Mouse (Mus musculus) kidney, postnatal 0 days (tissue): ENCODE data around the gene Thsd7b. TPM values are rescaled to one million over a fixed set of nuclear protein-coding genes. Genes with fewer than 3 reads are reported as not detected.

ENCODE experiments used
- ATAC-seq: fragments of 200-750 bp; cut with Nextera tagmentation; replicated peaks from 2 replicates; pipeline ENCODE4 v1.8.0; 2017; ENCODE audit warnings: low read depth, moderate number of reproducible peaks, moderate TSS enrichment, moderate library complexity; ENCODE audit not compliant: low FRiP score
- DNase-seq: peaks from one replicate; pipeline ENCODE4 v3.0.0-alpha.2; 2016; ENCODE audit warnings: low spot score
- H3K27ac ChIP-seq: fragments of 300-500 bp; sonication (generic); 2 replicates; pipeline ENCODE4 v1.5.1; 2014; ENCODE audit warnings: mild to moderate bottlenecking
- H3K27me3 ChIP-seq: fragments of 300-500 bp; sonication (generic); 2 replicates; pipeline ENCODE4 v1.6.1; 2014; ENCODE audit warnings: low read length, mixed read lengths; ENCODE audit not compliant: insufficient read depth
- H3K36me3 ChIP-seq: fragments of 300-500 bp; sonication (generic); 2 replicates; pipeline ENCODE4 v1.6.1; 2014; ENCODE audit warnings: low read length, mixed read lengths; ENCODE audit not compliant: insufficient read depth
- H3K4me1 ChIP-seq: fragments of 300-500 bp; sonication (generic); replicated peaks from 2 replicates; pipeline ENCODE4 v1.6.1; 2014; ENCODE audit warnings: antibody characterized with exemption, low read length, mixed read lengths; ENCODE audit not compliant: insufficient read depth
- H3K4me2 ChIP-seq: fragments of 300-500 bp; sonication (generic); 2 replicates; pipeline ENCODE4 v1.6.1; 2014; ENCODE audit warnings: mild to moderate bottlenecking, low read length, moderate library complexity, mixed read lengths
- H3K4me3 ChIP-seq: fragments of 300-500 bp; sonication (generic); replicated peaks from 2 replicates; pipeline ENCODE4 v1.5.1; 2014; ENCODE audit warnings: low read depth, low read length
- H3K9ac ChIP-seq: fragments of 300-500 bp; sonication (generic); 2 replicates; pipeline ENCODE4 v1.6.1; 2014; ENCODE audit warnings: low read depth, low read length
- H3K9me3 ChIP-seq: fragments of 300-500 bp; sonication (generic); replicated peaks from 2 replicates; pipeline ENCODE4 v1.6.1; 2016; ENCODE audit warnings: low read length, inconsistent platforms, mixed read lengths
- CTCF ChIP-seq: IDR thresholded peaks from 2 replicates; pipeline ENCODE4 v1.5.1; 2016; ENCODE audit warnings: antibody characterized with exemption, low read depth, mild to moderate bottlenecking, moderate library complexity
- WGBS: fragments of 180-500 bp; shearing (Covaris S2); extraction: QIAGEN DNeasy Blood & Tissue Kit; methylation state at CpG from one replicate; pipeline ENCODE4 v1.1.7; 2014; 5-methylcytosine and 5-hydroxymethylcytosine counted together
- polyA plus RNA-seq: library from polyadenylated mRNA; unstranded; fragments of >200 nt; fragmentation: Nextera tagmentation; extraction: Ambion mirVana; gene quantifications from 2 replicates; pipeline ENCODE4 v1.2.1, GENCODE M21; 2015

Thsd7b gene
- polyA plus RNA-seq, 1 experiment from 2014 or later = 0.36 TPM

DNA sequence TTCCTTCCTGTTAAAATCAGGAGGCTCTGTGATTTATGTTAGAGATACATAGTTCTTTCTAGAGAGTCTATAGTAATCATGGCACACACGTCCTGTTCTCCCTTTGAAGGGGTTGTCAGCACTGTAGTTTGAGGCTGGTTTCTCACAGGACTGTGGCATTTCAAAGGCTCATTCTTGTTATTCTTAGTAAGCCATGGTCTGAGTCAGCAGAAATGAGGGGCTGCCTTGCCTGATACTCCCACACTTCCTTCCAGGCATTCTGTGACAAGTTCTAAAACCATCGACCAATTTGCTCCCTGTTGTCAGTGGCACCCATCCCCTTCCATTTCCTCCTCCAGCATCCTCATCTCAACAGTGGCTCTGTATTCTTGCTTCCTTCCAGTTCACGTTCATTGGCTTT is 384.9 kb downstream of the Thsd7b start:
- Histone ChIP-seq H3K36me3 (no peaks in the 10 kb centered on the region), H3K9me3 (no peaks in the 10 kb centered on the region), H3K27me3 (no peaks in the 10 kb centered on the region), H3K9ac (no peak overlapping the region), H3K4me3 (no peak overlapping the region), H3K4me1 (no peaks in the 10 kb centered on the region), H3K27ac (no peak overlapping the region), H3K4me2 (no peak overlapping the region)
- peak; percentile 1 for DNase-seq
- no peak for ATAC-seq
- WGBS = 24% methylated on average over 3 of the region's 3 CpGs
- TF ChIP-seq CTCF = no peak

DNA sequence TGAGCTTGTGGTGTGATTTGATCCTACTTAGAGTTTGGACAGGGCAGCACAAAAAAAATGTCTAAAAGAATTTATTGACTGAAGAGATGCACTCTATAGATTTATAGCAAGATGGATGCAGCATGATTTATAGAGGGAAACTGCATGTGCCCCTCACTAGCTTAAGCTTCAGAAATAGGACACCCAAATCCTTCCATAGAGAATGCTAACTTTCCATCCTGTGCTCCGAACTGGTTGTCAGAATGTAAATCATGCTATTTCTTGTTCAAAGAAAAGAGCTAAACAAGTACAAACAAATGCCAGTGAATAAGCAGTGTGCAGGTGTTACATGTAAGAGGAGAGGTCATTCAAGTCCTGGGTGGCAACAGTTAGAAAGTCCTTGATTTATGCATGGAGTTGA is 402.8 kb downstream of the Thsd7b start:
- no peak overlapping the region for H3K27ac ChIP-seq
- WGBS = 29% methylated on average over 1 of the region's 1 CpGs
- no peak for ATAC-seq

DNA sequence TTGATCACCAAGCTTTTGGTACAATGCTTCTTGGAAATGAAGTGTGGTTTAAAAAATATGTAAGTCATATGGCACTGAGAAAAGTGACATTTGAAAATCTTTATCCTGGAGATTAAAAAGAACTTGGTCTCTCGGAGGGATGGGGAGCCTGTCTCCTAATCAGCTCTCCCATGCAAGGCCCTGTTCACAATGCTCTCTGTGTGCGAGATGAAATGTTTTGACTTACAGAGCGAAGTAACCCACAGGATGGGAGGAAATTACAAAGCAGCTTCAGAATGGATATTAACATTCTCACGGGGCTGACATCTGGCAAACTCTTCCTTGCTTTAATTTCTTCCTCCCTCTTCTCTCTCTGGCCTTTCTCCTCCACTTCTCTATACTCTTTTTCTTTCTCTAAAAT is 405.7 kb downstream of the Thsd7b start:
- WGBS = 72% methylated on average over 4 of the region's 4 CpGs
- ATAC-seq = no peak

More for the DNA sequence above, 402.8 kb downstream of the Thsd7b start:
- Histone ChIP-seq H3K9ac (no peak overlapping the region), H3K4me3 (no peak overlapping the region), H3K36me3 (no peaks in the 10 kb centered on the region), H3K4me2 (no peak overlapping the region), H3K27me3 (no peaks in the 10 kb centered on the region), H3K4me1 (no peaks in the 10 kb centered on the region), H3K9me3 (no peaks in the 10 kb centered on the region)
- no peak for TF ChIP-seq CTCF
- peak; percentile 39 for DNase-seq

DNA sequence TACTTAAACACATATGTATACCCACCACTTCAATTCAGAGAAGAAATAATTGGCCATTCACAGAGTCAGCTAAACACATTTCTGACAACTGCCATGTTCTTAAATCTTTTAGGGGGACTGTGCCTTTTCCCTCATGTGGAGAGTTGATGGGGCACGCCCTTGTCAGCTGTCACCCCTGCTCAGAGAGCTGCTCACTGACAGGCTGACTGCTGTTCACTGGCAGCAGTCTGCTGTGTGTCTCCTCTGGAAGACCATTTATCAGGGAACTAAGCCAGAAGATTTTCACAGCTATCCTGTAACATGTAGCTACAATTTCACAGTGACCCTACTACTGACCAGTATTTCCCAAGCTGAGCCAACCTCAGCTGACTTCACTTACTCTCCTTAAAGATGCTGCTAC is 432.6 kb downstream of the Thsd7b start:
- Histone ChIP-seq H3K9me3 (no peaks in the 10 kb centered on the region), H3K4me2 (no peak overlapping the region), H3K27me3 (no peaks in the 10 kb centered on the region), H3K36me3 (no peaks in the 10 kb centered on the region), H3K27ac (no peak overlapping the region), H3K4me3 (no peak overlapping the region), H3K4me1 (no peaks in the 10 kb centered on the region), H3K9ac (no peak overlapping the region)
- 59% methylated on average over 1 of the region's 1 CpGs for WGBS
- ATAC-seq (no peak), DNase-seq (no peak)
- no peak for TF ChIP-seq CTCF

More for the DNA sequence above, 405.7 kb downstream of the Thsd7b start:
- DNase-seq = no peak
- Histone ChIP-seq H3K27me3 (no peaks in the 10 kb centered on the region), H3K27ac (no peak overlapping the region), H3K9ac (no peak overlapping the region), H3K36me3 (no peaks in the 10 kb centered on the region), H3K4me3 (no peak overlapping the region), H3K4me1 (no peaks in the 10 kb centered on the region), H3K9me3 (no peaks in the 10 kb centered on the region), H3K4me2 (no peak overlapping the region)
- TF ChIP-seq CTCF = no peak

DNA sequence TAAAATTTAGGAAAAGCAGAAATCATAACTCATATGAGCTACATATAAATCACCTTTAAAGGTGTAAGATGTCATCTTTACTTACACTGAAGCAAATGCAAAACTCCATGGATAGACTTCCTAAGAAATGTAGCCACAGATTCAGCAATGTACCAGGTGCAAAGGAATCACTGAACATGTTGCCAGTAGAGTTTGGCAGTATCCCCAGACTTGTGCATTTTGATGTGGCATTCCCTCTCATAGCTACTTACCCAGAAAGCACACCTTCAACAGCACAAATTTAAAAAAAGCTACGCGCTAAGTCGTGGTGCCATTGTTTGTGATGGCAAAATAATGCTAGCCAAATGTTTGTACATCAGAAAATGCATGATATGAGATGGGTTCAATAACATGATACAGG is 439.6 kb downstream of the Thsd7b start:
- H3K27me3 ChIP-seq = no peaks in the 10 kb centered on the region
- no peak overlapping the region for H3K9ac ChIP-seq
- WGBS = 96% methylated on average over 3 of the region's 3 CpGs
- H3K27ac ChIP-seq = no peak overlapping the region
- H3K9me3 ChIP-seq = no peaks in the 10 kb centered on the region
- H3K4me1 ChIP-seq = no peaks in the 10 kb centered on the region
- no peaks in the 10 kb centered on the region for H3K36me3 ChIP-seq
- TF ChIP-seq CTCF = no peak
- DNase-seq = no peak
- ATAC-seq = no peak
- no peak overlapping the region for H3K4me2 ChIP-seq
- H3K4me3 ChIP-seq = no peak overlapping the region

DNA sequence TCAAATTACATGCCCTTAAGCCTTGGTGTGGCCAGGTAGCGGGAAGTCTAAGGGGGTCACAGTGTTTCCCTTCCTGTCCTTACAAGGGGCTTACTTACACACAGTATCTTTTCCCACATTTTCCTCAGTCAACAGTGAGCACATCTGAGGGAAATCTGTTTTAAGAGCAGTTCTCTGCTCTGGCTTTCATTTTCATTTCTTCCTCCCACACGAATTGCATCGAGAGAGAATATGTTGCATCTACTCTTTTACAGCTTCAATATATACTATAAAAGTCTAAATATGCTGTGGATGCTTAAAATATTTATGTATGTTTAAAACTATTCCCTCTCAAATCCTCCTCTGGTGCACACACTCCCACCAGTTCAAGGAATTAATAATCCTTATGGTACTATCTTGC is 440.5 kb downstream of the Thsd7b start:
- TF ChIP-seq CTCF = no peak
- no peaks in the 10 kb centered on the region for H3K4me1 ChIP-seq
- no peak for ATAC-seq
- DNase-seq = no peak
- H3K4me3 ChIP-seq = no peak overlapping the region
- WGBS = 28% methylated on average over 3 of the region's 3 CpGs
- no peaks in the 10 kb centered on the region for H3K27me3 ChIP-seq
- no peaks in the 10 kb centered on the region for H3K9me3 ChIP-seq
- H3K4me2 ChIP-seq = no peak overlapping the region
- H3K9ac ChIP-seq = no peak overlapping the region
- no peaks in the 10 kb centered on the region for H3K36me3 ChIP-seq
- no peak overlapping the region for H3K27ac ChIP-seq

DNA sequence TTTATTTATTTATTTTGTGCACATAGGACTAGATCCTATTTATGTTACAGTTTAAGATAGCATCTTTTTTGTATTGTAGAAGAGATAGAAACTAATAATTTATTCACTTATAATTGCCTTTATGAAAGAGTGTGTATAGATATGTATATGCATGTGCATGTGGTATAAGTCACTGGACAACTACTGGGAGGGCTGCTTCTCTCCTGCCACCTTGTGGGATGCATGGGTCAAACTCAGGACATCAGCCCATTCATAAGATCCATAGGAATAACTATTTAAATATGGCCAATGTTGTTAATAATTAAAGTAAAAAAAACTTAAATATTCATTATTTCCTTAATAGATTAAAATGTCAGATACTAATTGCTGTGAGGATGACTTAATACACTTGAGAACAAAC is 446.5 kb downstream of the Thsd7b start:
- no peak overlapping the region for H3K4me3 ChIP-seq
- no peak overlapping the region for H3K4me2 ChIP-seq
- H3K27me3 ChIP-seq = no peaks in the 10 kb centered on the region
- TF ChIP-seq CTCF = peak; percentile 58
- no peak overlapping the region for H3K9ac ChIP-seq
- no peaks in the 10 kb centered on the region for H3K36me3 ChIP-seq
- H3K9me3 ChIP-seq = no peaks in the 10 kb centered on the region
- H3K4me1 ChIP-seq = no peaks in the 10 kb centered on the region
- H3K27ac ChIP-seq = no peak overlapping the region
- ATAC-seq (no peak), DNase-seq (no peak)
